Mouse (Mus musculus) C3H10T1/2 (cell line): ENCODE results near the gene Olfr1202. TPM values are rescaled to one million over a fixed set of nuclear protein-coding genes. Genes with fewer than 3 reads are reported as not detected.

Source experiments
- polyA plus RNA-seq, 2 experiments: library from polyadenylated mRNA; unstranded; fragments of >200 nt; fragmentation: generic; extraction: Trizol; gene quantifications; one replicate each; pipeline ENCODE4 v1.2.1; 2012; ENCODE audit warnings: missing spikeins in 2 of 2

The Olfr1202 gene
- polyA plus RNA-seq = not detected

DNA sequence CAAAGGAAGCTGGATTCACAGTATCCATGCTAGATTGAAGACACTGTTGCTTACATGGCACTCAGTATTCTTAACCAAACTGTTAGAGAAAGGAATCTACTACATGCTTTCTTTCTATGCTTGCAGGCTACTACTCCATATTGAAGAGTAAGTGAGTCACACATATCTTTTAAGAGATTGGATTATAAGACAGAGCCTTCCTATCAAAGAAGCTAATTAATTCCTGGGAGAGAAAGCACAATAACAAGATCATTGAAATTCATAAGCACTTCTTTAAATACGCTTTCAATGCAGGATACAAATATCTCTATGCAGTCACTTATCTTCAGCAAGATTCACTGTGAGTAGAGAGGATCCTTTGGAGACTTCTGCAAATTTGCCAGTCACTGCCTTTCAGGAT lies at the start of gene Olfr1202:
Olfr1202 (plus strand) TSS at position 301 of the 400 bp plus-strand sequence.

DNA sequence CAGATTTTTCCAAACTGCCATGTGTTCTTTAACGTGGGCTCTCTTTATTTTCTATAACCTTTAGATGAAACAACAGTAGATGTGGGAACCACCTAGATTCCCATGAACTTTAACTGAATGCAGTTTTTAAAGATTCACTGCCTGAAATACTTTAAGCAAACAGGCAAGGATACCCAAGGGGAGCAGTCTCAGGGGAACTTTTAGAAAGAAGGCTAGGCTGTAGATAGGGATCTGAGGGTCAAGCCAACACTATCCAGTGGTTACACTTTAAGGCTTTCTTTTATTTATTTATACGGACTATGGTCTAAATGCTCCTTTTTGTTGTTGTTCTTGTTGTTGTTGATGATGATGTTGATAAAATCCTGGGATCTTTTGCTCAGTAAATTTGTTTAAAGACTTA lies 43.9 kb upstream of the Olfr1202 start, which contains the start of gene Olfr1200:
Olfr1200 (minus strand) TSS at position 101 of the 400 bp plus-strand sequence.

DNA sequence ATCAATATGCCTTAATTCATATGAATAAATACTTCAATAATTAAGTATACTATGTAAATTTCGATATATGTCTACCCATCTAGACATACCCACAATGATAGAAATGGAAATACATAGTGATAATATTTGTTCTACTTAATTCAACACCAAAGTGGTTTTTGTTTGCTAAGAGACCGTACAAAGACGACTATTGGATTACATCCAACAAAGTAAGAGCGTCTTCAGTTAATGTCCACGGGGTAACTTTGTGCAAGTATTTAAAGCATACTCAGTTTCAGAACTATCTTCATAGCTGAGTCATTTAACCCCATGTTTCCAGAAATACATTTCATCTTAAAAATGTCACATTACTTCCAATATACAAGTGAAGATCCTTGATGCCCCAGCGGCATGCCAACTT lies 21.6 kb upstream of the Olfr1202 start, which contains the start of gene Olfr1201:
Olfr1201 (plus strand) TSS at position 301 of the 400 bp plus-strand sequence.

DNA sequence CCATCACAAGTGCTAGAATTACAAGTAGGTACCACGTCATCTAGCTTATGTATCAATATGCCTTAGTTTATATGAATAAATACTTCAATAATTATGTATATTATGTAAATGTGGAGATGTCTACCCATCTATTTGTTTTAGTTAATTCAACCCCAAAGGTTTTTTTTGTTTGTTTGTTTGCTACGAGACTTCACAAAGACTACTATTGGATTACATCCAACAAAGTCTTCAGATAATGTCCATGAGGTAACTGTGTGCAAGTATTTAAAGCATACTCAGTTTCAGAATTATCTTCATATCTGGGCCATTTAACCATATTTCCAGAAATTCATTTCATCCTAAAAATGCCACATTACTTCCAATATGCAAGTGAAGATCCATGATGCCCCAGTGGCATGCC lies 15.1 kb downstream of the Olfr1202 start, which contains the start of gene Olfr1205:
Olfr1205 (plus strand) TSS at position 301 of the 400 bp plus-strand sequence.

DNA sequence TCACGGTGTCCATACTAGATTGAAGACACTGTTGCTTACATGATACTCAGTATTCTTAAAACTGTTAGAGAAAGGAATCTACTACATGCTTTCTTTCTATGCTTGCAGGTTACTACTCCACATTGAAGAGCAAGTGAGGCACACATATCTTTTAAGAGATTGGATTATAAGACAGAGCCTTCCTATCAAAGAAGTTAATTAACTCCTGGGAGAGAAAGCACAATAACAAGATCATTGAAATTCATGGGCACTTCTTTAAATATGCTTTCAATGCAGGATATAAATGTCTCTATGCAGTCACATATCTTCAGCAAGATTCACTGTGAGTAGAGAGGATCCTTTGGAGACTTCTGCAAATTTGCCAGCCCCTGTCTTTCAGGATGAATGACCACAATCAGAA lies 34.7 kb downstream of the Olfr1202 start, which contains the start of gene Olfr1204:
Olfr1204 (plus strand) TSS at position 301 of the 400 bp plus-strand sequence.

DNA sequence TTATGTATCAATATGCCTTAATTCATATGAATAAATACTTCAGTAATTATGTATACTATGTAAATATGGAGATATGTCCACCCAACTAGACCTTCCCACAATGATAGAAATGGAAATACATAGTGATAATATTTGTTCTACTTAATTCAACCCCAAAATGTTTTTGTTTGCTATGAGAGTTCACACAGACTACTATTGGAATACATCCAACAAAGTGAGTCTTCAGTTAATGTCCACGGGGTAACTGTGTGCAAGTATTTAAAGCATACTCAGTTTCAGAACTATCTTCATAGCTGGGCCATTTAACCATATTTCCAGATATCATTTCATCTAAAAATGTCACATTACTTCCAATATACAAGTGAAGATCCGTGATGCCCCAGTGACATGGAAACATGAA lies 48.6 kb downstream of the Olfr1202 start, which contains the start of gene Olfr1206:
Olfr1206 (plus strand) TSS at position 301 of the 400 bp plus-strand sequence.

Other genes starting within 250 kb of the Olfr1202 start
- not detected for gene Olfr1189, start 228.0 kb upstream of the Olfr1202 start, polyA plus RNA-seq
- not detected for gene Olfr1191-ps1, start 174.0 kb upstream of the Olfr1202 start, polyA plus RNA-seq
- gene Olfr1192-ps1, start 166.0 kb upstream of the Olfr1202 start, polyA plus RNA-seq = not detected
- not detected for gene Olfr1193, start 138.9 kb upstream of the Olfr1202 start, polyA plus RNA-seq
- gene Olfr1195, start 125.3 kb upstream of the Olfr1202 start, polyA plus RNA-seq = not detected
- not detected for gene Olfr1196, start 109.9 kb upstream of the Olfr1202 start, polyA plus RNA-seq
- gene Olfr1197, start 82.1 kb upstream of the Olfr1202 start, polyA plus RNA-seq = not detected
- not detected for gene Olfr1198, start 63.1 kb upstream of the Olfr1202 start, polyA plus RNA-seq
- not detected for gene Olfr1199, start 54.0 kb upstream of the Olfr1202 start, polyA plus RNA-seq
- not detected for gene Olfr1200, start 44.0 kb upstream of the Olfr1202 start, polyA plus RNA-seq
- not detected for gene Olfr1201, start 21.5 kb upstream of the Olfr1202 start, polyA plus RNA-seq
- gene Olfr1205, start 15.2 kb downstream of the Olfr1202 start, polyA plus RNA-seq = not detected
- not detected for gene Olfr1204, start 34.8 kb downstream of the Olfr1202 start, polyA plus RNA-seq
- not detected for gene Olfr1206, start 48.7 kb downstream of the Olfr1202 start, polyA plus RNA-seq
- not detected for gene Olfr1208, start 87.8 kb downstream of the Olfr1202 start, polyA plus RNA-seq
- not detected for gene Olfr1209, start 100.7 kb downstream of the Olfr1202 start, polyA plus RNA-seq
- gene Olfr1211, start 123.6 kb downstream of the Olfr1202 start, polyA plus RNA-seq = not detected
- not detected for gene Olfr1212, start 139.5 kb downstream of the Olfr1202 start, polyA plus RNA-seq
- not detected for gene Gm13762, start 165.8 kb downstream of the Olfr1202 start, polyA plus RNA-seq
- not detected for gene Olfr1214, start 178.2 kb downstream of the Olfr1202 start, polyA plus RNA-seq
- not detected for gene Olfr1215, start 192.5 kb downstream of the Olfr1202 start, polyA plus RNA-seq
- gene Olfr1216, start 203.8 kb downstream of the Olfr1202 start, polyA plus RNA-seq = not detected
- gene Olfr1217, start 217.6 kb downstream of the Olfr1202 start, polyA plus RNA-seq = not detected
- gene Olfr1218, start 246.7 kb downstream of the Olfr1202 start, polyA plus RNA-seq = not detected